Mouse (Mus musculus) heart, postnatal 10 days (tissue): ENCODE data around the gene Necab2. TPM values are rescaled to one million over a fixed set of nuclear protein-coding genes. Genes with fewer than 3 reads are reported as not detected.
A peak's percentile ranks its signal among the peaks of the same experiment; 100 is the strongest.

Source experiments
- DNase-seq, 2 experiments: peaks; one replicate each; pipeline ENCODE4 v3.0.0; 2021
- intact Hi-C: fragments of 180-260 bp; cut with DNase I; formaldehyde crosslinking; loops from one replicate; pipeline ENCODE4 v1.15.1; 2025
- total RNA-seq, 2 experiments: library from RNA; stranded (reverse); gene quantifications; 2 replicates each; pipeline ENCODE4 v1.2.3; 2021

Gene Necab2
- total RNA-seq, 2 experiments from 2014 or later: not detected

DNA sequence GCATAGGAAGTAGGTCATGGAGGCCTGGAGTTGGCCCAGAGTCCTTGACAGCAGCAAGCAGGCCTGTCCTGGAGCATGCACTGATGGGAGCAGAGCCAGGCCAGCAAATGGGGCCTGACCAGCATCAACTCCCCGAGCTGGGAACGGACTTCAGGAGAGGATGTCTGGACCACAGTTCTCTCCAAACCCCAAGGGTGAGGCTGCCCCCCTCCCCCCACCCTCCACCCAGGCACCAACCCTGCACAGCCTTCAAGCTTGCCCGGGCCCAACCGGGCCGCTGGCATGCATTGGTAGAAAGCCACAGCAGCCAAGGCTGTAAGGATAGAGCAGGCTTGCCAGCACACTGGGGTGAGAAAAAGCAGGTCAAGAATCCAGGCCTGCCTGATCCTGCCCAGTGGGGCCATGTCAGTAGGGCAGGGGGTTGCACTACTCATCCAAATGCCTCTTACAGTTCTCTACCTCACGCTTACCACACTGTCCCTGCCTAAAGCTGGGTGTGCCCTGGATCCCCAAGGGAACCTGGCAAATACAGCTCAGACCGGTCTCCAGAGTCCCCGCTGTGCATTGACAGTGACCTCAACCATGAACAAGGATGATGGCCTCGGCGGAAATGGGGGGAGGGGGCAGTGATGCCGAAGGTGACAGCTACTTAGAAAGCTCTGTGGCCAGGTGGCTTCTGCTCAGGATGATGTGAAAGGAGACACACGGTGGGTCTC, 18.7 kb upstream of the Necab2 start:
- peak; percentile 63 to 66 for DNase-seq
- intact Hi-C loops: no loop called here

DNA sequence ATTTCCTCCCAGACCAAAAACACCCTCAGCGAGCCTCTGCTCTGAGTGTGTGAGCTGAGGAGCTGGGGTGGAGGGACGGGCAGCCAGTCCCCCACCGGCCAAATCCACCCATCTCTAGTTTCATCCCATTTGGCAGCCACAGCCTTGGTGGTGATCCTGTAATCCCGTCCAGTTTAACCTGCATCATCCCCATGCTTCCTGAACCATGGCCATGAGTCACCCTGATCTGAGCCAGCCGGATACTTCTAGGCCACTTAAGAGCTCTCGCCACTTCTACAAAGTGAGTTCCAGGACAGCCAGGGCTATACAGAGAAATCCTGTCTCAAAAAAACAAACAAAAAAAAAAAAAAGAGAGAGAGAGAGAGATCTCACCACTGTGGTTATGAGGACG, 18.2 kb upstream of the Necab2 start:
- intact Hi-C loops: no loop called here
- no peak for DNase-seq

DNA sequence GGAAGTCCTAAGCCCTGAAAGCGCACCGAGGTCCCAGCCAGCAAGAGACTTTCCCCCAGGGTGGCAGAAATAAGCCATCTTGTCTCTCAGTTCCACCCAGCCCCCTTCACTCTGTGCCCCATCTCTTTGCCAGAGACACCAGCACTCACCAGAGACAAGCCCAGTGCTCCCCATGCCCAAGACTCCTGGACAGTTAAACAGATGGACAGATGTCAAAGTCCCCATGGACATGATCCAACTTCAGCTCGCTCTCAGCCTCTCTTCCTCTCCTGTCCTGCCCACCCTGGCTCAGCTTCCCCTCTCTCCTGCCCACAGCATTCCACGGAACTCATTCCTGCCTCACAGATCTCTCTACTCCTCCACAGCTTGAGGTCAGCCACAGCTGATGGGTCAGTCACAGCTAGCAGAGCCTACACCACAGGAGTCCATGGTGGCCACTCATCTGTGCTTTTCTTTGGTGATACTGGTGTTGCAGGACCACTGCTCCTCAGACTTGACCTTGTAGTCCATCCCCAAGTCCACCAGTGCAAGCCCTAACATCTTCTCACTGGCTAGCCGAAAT, 17.7 kb upstream of the Necab2 start:
- intact Hi-C loops: no loop called here
- no peak for DNase-seq

DNA sequence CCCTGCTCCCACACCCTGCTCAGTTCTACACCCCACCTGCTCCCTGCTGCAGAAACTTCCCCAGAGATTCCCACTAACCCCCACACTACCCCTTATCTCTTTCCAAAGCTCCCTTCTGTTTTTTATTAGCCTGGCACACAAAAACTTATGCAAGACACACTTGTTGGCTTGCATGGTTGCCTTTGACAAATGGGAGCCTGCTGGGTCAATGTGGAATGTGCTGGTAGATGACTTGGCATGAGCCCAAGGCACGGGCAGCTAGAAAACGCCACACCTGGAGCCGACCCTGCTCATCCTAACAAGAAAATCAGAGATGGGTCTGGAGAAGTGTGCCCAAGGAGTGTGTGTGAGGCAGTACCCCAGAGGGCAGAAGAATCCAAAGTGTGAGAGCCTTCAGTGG, 17.0 kb upstream of the Necab2 start:
- intact Hi-C loops: no loop called here
- DNase-seq: no peak

DNA sequence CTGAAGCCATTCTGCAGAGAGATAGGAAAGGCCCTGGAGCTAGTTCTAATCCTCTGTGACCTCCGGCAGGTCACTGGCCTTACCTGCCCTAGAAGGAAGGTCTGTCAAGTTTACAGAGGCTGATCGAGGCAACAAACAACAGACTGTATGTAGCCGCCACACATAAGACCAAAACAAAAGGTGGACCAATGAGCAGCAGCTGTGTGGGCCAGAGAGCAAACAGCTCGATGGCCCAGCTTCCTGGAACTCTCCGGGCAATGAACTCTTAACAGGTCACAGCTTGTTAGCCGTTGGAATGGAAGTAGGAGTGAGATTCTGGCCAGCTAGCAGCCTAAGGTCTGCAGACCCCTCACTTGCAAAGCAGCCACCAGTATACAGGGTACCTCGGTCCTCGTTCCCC, 16.3 kb upstream of the Necab2 start:
- intact Hi-C loops: no loop called here
- DNase-seq: no peak

- no peak for DNase-seq
- intact Hi-C loops: no loop called here
These were observed 15.8 kb upstream of the Necab2 start for GRCm38 (mm10) chr8:119430690-119431089.

DNA sequence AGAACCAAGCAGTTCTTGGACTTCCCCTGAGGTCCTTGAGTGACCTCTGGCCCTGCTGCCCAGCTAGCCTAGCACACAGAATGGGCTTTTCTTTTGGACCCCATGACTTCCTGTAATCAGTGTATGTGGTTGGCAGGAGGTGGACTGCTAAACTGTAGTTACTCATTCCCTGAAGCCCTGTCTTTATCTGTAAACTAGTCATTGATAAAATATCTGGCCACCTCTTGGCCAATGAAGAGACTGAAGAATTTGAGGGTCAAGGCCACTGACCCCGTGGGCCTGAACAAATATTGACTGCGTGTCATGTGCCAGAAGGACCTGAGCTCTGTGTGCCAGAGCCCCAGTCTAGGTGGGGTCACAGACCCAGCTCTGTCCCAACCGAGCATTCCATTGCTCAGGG, 14.1 kb upstream of the Necab2 start:
- no peak for DNase-seq
- intact Hi-C loops: no loop called here

- DNase-seq: no peak
- intact Hi-C loops: no loop called here
These were observed 12.8 kb upstream of the Necab2 start, which contains the start of gene Osgin1 for GRCm38 (mm10) chr8:119433582-119434174. Gene Osgin1 (plus strand): TSS chr8:119434124.

GRCm38 (mm10) chr8:119434569-119434968, 11.9 kb upstream of the Necab2 start:
- intact Hi-C loops: no loop called here
- DNase-seq: no peak

GRCm38 (mm10) chr8:119435527-119435926, 11.0 kb upstream of the Necab2 start:
- no peak for DNase-seq
- intact Hi-C loops: no loop called here

GRCm38 (mm10) chr8:119436331-119436730, 10.2 kb upstream of the Necab2 start:
- intact Hi-C loops: no loop called here
- no peak for DNase-seq

DNA sequence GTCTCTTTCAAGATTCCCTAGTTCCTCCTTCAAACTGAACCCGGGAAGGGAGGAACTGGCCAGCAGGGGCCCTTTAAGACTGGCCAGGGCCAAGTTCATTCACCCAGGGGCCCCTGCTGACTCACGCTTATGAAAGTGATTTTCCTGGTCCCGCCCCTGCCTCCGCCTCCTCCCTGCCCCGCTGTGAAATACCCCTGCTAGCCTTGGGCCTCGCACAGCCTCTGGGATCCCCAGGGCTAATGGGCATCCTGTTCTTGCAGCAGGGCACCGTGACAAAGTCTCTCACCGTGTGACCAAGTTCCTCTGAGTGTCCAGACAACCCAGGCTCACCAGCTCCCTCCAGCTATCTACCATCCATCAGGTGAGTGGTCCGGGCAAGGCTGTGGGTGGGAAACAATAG, 9.6 kb upstream of the Necab2 start:
- DNase-seq: peak; percentile 80 to 85
- intact Hi-C loops: no loop called here

GRCm38 (mm10) chr8:119437506-119437905, 9.0 kb upstream of the Necab2 start:
- DNase-seq: no peak
- intact Hi-C loops: no loop called here

DNA sequence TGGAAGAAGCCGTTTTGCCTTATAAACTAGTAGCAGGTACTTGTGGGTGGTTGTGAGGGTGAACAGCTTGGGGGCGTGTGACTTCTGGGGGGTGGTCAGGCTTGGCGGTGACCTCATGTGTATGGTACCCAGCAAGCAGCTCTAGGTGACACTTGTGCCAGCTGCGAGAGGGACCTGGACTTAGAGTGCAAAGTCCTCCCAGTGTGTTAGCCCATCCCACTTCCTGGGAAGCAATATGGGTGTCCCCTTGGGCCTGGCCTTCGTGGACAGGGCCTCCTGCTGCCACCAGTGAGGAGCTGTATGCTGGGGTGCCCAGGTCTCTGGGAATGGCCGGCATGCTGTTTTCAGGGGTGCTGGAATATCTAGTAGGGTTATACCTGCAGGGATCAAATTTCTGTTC, 7.6 kb upstream of the Necab2 start:
- intact Hi-C loops: no loop called here
- no peak for DNase-seq

DNA sequence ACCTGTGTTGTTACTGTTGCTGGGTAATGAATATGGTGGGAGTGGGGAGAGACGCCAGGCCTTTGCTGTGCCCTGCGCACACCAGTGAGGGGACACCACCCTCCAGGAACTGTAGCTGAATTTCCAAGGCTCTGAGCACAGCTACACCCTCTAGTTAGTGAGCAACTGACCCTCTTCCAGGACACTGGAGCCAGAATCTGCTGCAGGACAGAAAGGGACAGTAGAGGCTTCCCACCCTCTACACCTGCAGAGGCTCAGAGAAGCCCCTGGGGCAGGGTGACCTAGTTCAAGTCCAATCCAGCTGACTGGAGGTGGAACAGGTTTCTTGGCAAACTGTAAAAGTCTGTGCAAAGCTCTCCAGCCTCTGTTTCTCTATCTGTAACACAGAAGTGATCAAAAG, 7.1 kb upstream of the Necab2 start:
- no peak for DNase-seq
- intact Hi-C loops: no loop called here

- intact Hi-C loops: loop anchor here (2.0 kb wide), 4 partner anchors 17 to 165 kb away; partner anchors contain the start of gene Taf1c
- no peak for DNase-seq
These were observed 6.6 kb upstream of the Necab2 start for GRCm38 (mm10) chr8:119439893-119440249.

DNA sequence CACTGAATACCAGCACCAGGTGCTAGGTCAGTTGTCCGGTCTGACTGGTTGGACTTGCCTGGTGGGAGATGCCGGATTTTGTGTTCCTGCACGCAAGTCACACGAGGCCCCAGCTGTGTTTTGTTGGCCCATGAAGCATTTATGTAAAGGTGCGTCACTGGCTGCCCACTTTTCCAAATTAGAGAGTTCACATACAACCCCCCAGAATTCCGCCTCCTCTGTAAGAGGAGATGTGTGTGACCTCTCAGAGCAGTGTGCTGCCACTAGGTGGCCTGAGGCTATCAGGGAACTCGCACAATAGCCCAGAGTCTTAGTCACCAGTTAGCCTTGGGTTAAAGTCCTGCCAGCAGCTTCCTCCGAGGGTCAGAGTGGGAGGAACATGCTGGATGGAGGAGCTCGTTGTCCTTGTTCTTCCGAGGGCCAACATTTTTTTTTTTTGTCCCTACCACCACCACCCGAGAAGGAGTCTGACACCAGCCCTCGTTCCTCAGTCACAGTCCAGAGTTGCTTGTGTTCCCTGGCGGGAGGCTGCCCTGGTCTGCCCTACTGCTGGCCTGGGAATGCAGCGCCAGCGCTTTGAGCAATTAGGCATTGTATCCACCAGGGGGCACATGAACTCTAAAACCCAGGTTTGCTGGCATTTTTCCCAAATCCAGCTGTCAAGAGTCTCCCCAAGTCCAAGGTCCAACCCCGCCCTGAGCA, 6.1 kb upstream of the Necab2 start:
- intact Hi-C loops: loop anchor here (2.0 kb wide), 4 partner anchors 18 to 164 kb away; partner anchors contain the start of gene Taf1c
- DNase-seq: peak; percentile 87 to 91

DNA sequence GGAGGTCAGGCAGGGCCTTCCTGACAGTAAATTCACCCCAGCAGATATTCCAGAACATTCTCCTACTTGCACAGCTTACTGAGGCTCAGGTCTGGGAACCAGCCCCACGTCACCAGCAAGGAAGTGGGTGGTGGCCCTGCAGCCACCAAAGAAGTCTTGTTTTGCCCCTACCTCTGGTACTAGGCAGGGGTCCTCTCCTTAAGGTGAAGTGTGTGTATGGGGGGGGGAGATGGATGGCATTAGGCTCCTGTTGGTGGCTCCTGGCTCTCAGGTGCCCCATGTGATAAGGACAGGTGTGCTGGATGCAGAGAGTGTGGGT, 5.6 kb upstream of the Necab2 start:
- DNase-seq: no peak
- intact Hi-C loops: loop anchor here (2.0 kb wide), 4 partner anchors 18 to 164 kb away; partner anchors contain the start of gene Taf1c

DNA sequence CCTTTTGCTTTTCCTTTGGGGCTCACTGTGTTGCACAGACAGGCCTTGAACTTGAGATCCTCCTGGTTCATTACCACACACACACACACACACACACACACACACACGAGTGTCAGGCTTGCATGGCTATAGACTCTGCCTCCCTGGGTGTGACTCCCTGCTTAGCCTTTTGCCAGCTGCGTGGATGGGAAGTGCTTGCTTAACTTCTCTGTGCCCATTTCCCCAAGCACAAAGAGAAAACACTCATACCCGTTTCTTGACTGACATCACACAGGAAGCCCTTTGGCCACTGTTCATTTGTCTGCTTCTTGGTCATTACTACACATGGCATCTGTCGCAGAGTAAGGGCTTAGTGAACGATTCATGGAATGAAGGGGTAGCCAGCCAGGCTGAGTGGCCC, 4.5 kb upstream of the Necab2 start:
- no peak for DNase-seq
- intact Hi-C loops: no loop called here

DNA sequence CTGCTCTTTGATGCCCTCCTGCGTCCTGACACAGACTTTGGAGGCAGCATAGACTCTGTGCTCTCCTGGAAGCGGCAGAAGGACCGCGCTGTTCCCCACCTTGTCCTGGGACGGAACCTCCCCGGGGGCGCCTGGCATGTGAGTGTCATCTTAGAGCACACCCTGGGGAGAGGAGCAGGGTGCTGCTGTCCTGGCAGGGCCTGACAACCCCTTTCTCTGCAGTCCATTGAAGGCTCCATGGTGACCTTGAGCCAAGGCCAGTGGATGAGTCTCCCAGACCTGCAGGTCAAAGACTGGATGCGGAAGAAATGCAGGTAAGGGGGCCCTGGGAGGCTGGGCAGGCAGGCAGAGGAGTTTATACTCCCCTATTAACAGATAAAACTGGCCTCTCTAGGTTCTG, 3.5 kb upstream of the Necab2 start:
- DNase-seq: no peak
- intact Hi-C loops: no loop called here

DNA sequence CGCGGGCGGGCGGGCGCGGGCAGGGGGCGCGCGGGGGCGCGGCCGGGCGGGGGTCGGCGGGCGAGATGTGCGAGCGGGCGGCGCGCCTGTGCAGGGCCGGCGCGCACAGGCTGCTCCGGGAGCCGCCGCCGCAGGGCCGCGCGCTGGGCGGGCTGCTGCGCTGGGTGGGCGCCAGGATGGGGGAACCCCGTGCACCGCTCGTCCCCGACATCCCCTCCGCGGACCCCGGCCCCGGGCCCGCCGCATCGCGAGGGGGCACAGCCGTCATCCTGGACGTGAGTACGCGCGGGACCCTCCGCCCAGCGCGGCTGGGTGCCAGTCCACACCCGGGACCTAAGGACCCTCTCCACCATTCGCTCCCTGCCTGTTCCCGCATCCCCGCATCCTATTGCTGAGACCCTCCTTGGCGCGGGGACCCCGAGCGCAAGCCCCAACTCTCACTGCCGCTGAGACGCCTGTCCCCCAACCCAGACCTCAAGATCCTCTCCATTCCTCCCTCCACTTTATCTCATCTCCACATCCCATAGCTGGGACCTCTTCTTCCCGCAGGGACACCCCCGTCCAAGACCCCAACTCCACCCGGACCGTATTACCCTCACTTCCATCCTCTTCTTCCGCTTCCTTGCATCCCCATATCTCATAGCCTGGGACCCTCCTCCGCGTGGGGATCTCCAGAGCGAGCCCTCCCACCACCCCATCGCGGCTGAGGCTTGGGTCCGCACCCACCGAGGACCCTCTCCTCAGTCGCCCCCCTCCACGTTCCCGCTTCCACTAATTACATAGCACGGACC, 666 bp downstream of the Necab2 start:
- no peak for DNase-seq
- intact Hi-C loops: loop anchor here (2.0 kb wide), 1 partner anchor 228 kb away; no protein-coding TSS in a partner anchor
